Mouse (Mus musculus) left cerebral cortex, adult 8-10 months (tissue): Measurements from ENCODE around the gene Mrln. TPM values are rescaled to one million over a fixed set of nuclear protein-coding genes. Genes with fewer than 3 reads are reported as not detected.

Experiments used
- DNase-seq, 2 experiments: peaks; one replicate each; pipeline ENCODE4 v3.0.0; 2022; ENCODE audit warnings: low spot score in 2 of 2
- total RNA-seq, 4 experiments: library from RNA; stranded (reverse); gene quantifications; 2 replicates each; pipeline ENCODE4 v1.2.4; 2022

Gene Mrln
- total RNA-seq = not detected

DNA sequence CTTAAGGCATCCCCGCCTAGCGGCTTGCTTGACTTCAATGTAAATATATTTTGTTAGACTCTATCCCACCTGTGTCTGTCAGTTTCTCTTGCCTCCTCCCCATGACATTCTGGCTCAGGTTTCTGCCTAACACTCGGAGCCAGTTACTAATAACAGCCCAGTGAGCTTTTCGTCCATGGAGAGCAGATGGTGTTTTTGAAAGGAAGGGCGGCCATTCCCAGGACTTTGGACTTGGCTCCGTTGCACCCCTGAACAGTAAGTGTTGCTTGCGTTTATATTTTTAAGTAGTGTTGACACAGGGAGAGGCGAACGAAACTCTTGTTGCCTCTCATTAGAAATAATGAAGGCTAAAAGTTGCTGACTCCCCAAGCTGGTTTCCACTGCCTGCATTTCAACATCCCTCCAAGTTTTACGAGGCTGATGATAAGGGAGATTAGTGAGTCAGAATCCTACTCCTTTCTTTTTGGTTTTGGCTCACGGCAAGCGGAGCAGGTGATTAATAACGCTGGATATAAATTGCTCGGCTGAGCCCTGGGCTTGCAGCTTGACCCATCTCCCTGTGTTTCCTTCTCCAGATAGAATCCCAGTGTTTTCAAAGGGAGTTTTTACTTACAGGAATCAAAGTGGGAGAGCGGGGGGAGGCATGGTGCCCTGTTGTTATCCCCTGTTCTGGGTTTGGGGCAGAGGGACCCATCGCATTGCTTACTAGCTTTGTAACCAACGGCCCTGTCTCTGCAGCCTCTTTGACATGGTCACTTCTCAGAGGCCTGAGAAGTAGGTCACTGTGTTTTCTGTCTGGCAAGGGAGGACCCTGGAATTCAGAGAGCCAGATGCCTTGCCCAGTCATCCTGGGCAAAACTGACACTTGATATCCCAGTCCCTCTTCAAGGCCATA lies at the start of gene Mrln:
Gene Mrln, plus strand, starts transcription at position 160 of the 895 bp plus-strand sequence.
- DNase-seq = no peak

DNA sequence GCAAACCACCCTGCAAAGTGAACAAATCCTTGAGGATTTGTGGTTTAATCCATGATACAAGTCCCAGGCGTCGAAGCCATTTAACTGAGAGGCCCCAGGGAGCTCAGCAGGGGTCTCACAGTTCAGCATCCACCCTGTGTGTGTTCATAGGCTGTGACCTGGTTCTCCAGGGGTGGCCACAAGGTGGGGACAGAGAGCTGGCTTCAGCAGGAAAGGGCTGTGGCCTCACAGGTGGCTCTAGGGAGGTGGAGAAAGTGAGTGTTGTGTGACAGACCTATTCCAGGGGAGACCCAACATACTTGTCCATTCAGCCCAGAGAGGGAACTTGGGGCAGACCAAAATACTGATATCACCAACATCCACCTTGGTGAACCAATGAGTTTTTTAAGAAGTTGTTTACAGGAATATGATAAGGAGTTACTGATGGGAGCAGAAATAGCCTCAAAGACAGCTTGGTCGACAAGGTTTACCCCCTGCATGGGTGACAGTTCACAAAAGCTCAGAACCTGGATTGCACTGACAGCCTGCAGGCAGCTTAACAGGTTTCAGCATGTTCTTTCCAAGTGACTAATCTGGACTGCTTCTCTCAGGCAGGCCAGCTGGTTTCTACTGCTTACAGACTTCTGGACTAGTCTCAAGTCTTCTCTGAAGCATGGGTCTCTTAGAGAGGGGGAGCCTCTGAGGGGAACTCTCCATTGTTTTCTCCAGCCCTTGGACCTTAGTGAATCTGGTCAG lies 47.9 kb upstream of the Mrln start:
- DNase-seq = no peak

DNA sequence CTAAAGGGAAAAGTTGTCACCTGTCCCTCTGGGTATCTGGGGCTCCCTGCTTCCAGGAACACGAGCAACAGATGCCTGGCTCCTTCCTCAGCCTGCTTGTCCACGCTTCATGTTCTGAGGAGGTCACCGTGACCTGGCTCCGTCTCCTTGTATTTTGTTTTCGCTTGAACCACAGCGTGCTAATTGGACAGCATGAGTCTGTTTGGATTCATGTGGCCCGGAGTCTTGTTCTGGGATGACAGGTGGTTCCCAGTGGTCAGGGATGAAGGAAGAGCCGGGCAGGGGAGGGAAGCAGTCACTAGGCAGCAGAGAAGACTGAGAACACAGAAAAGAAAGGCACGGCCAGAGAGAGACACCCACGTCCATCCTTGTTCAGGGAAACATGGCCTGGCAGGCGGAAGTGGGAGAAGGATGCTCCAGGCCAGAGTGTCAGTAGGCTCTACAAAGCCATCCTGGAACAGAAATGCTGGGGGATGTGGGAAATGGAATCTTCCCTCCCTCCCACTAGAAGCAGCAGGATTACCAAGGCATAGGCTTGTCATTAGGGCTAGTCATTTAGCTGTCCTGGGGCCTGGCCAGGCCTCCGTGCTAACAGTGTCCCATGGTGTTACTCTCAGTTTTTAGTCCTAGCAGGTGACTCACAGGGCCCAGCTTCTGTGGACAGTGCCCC lies 44.7 kb upstream of the Mrln start:
- no peak for DNase-seq

DNA sequence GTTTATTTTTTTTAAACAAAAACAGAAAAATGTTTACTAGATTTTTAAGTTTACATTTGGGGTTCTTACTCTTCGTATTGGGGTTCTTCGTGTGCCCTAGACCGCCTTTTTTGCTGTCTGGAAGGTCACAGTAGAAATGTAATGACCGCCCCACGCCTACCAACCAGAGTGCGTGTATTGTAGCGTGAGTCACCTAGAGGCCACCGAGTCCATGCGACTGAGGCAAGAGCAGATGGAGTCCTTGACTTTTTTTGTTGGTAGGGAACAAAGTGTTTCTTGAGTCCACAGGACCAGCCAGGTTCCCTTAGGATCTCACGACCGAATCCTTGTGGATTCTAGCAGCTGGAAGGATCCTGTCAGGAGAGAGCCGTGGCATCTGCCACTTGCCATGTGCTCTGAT lies 43.7 kb upstream of the Mrln start:
- DNase-seq = no peak

DNA sequence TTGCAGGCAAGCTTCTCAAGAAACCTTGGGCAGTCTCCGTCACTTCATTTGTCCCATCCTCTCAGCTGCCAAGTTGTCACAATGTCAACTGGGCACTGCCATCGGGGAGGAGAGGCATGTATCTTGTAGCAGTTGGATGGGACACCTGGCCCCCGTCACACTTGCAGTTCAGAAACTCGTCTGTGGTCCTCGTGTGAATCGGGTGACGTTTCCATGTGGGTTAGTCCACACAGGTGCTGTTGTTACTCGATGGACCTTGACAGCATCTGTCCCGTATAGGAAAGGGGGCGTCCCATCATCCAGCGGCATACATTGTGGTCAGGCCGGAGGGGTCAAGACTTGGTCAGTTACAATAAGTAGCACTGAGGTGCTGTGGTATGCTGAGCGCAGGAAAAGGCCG lies 43.0 kb upstream of the Mrln start:
- DNase-seq = no peak

DNA sequence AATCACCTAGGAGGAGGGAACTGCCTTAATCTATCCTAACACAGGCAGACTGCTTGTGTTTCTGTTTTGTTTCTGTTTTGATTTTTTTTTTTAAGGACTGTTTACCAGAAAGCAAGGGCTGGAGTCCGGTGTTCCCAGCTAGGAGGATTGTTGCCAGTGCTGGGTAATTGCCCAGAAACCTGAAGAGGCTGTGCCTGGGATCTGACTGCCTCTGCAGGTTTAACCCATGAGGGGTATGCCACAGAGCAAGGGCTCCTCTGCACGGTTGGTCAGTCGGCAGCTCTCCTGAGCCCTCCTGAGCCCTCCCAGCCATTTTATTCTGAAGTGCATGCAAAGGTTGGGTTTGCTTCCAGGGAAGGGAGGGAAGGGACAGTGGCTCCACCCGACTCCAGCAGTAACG lies 40.8 kb upstream of the Mrln start:
- no peak for DNase-seq

DNA sequence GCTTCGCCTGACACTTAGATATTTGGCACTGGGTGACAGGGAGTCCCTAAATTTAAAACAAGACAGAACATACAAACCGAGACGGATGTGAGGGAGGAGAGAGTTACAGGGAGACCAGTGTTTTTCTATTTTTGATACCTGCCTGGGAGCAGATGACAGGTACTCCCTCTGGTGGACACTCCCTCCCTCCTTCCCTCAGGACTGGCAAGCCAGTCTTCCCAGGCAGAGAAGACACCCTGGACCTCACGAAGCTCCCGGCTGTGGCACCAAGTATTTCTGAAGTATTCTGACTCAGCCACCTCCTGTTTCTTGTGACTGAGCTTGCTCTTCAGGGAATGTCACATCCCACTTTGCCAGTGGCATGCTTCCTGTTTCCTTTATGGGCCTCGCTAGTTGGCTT lies 38.6 kb upstream of the Mrln start:
- DNase-seq = peak in 1 of 2 experiments; percentile 67

DNA sequence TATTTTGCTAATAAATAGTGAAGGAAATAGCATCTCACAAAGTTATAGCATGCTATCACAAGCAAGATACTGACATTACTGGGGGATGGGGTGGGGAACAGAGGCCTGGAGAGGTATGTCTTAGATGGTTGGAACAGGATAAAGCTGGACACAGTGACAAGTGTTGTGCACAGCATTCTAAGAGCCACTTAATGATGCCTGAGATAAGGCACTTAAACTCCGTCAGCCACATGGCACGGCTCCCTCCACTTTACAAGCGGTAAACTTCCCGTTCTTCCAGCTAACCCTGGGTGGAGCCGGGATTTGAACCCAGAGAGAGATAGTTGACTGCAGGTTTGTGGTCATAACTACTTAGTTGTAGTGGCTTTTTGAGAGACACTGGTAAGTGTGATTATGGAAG lies 38.0 kb upstream of the Mrln start:
- no peak for DNase-seq

DNA sequence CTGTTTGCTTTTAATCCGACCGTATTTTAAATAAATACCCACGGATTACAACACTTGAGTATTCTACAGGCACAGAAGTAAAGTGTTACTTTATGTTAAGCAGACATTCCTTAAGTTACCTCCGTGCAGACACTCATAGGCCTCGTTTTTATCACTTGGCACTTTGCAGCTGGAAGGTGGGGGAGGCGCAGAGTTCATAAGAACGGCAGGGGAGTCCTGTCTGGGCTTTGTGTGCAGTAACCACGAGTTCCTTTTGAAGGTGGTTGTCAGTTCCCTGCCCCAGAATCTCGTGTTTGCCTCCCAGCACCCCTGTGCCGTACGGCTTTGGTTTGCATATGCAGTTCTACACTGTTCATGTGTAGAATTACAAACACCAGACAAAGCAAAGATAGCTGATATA lies 36.8 kb upstream of the Mrln start:
- no peak for DNase-seq

DNA sequence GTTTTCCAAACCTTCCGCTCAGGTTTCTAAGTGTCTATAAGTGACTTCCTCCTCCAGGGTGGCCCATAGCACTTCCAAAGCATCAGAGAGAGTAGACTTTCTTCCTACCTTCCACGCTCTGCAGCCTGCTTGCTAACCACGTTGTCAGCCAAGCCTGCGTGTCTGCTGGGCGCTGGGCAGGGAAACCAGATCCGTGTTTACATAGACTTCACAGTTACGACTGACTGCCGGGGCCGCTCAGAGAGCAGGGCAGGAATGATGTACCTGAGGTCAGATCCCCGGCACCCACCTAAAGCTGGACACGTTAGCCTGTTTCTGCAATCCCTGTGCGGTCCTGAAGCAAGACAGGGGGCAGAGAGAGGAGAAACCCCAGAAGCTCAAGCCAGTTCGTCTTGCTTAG lies 36.1 kb upstream of the Mrln start:
- DNase-seq = no peak

DNA sequence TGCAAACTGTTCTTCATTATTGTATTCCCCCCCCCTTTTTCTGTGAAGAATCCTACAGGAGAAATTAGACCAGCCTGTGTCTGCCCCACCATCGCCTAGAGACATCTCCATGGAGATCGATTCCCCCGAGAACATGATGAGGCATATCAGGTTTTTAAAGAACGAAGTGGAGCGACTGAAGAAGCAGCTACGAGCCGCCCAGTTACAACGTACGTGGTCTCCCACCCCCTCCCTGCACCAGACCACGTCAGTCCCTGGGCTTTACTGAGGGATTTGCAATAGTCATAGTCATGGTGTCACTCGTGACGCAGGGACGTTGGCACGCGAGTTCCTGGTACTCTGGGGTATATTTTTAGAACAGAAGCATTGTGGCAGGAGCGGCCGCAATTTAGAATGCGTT lies 35.4 kb upstream of the Mrln start:
- no peak for DNase-seq

DNA sequence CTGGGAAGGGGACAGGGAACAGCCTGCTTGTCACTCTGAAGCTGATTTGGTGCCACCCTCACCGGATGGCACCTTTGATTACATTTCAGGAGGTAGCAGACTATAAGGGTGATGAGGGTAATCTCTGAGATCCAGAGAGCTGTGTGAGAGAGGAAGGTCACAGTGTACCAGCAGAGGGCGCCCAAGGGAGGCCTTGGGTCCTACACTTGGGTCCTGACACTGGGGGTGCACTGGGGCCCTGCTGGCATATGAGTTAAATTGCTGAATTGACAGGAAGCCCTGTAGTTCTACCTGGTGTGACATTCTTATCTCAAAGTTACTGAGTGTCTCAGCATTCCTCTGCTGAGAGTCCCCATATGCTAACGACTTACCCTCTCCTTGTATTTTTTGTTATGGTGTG lies 31.1 kb upstream of the Mrln start:
- DNase-seq = no peak

DNA sequence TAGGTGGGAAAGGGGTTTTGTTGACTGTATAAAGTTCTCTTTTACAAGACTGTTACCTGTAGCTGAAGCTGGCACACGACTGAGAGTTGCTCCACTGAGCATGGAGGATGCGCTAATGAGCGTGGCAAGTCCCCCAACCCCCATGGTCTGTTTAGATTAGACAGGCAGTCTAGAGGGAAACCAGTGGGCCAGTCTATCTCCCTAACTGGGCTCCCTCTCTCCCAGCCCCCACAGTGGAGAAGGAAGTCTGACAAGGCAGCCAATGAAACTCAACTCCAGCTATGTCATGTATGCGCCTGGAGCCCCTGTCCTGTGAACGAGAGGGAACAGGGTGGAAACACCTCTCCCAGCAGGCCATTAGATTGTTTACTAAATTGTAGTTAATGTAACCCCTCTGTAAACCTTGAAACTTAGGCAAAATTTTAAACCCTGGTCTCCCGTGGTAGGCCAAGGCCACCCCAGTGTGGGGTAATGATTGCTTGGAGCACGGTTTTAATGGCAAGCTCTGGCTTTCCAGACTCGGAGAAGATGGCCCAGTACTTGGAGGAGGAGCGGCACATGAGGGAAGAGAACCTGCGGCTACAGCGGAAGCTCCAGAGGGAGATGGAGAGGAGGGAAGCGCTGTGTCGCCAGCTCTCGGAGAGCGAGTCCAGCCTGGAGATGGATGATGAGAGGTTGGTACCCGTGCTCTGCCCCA lies 29.8 kb upstream of the Mrln start:
- DNase-seq = no peak

DNA sequence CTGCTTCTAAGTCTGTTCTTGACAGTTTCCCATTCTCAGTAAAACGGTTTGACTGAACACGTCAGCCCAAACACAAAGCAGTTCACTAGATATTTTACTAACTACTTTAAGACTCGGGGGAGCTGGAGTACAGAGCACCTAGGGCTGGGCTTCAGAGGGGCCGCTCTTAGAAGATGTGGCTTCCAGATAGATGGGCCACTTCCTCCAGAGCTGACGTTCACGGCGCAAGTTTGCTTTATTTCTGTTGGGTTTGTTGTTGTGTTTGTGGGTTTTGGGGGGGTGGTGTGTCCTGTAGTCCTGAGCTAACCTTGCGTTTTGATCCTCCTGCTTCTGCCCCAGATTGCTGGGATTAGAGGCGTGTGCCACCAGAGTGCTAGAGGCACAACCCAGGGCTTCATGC lies 23.7 kb upstream of the Mrln start:
- DNase-seq = no peak

DNA sequence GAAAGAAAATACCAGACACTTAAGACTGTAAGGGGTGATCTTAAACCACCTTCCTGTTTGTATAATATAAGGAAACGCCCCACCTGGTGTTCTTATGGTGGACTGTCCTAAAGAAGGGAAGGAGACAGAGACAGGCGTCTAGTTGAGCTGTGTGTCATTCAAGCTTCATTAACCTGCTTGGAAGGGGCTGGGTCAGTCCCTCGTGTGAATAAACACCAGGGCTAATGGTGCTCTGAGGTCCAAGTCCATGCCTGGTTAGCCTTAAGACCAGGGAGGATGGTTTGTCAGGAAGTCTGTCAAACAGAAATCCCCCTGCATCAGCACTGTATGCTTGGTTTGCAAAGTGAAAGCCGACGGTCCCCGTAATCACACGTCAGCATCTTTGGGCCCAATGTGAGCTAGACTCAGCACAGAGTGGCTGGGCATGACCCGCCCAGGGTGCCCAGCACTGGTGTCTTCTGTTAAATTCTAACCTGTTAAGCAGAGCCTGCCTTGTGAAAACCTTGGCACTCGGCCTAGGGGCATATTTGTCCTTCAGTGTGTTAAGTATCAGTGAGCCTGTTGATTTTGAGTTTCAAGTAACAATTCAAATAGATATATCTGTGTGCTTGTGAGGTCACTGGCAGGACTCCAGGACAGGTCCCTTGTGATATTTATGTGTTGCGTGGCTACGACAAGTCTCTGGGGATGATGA lies 23.0 kb upstream of the Mrln start:
- no peak for DNase-seq

DNA sequence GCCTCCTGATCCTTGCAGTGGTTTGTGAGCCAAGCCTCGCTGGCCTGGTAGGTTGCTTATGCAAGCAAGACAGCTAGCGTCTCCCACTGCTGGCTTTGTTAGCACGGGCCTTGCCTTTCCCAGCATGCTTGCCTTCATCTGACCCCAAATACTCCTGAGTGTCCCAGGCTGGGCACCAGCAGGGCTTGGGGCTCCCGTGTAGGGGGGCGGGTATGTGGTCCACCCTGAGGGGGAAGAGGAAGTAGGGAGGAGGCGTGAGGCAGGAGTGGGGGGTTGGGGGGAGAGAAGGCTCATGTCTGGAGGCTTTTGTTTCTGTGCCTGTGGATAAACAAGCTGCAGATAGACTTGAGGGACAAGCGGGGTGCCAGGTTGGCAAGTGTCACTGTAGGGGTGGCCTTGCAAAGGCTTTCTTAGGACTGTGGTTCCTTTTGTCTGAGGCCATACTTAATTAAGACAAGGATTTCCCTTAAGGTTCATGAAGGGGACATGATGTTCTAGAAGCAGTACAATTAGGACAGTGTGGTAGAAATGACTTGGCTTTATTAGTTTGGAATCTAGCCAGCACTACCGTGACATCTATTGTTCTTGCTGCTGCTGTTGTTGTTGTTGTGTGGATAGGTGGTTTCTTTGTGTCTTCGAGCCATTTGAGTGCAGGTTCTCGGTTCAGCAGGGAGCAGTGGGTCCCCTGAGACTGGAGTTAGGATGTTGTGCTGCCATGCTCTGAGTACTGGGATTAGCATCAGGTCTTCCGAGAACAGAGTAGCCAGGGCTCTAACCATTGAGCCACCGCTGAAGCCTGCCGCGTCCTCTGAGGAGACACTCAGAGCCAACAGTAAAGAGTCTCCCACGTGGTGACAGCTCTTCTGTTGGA lies 21.0 kb upstream of the Mrln start:
- DNase-seq = no peak

DNA sequence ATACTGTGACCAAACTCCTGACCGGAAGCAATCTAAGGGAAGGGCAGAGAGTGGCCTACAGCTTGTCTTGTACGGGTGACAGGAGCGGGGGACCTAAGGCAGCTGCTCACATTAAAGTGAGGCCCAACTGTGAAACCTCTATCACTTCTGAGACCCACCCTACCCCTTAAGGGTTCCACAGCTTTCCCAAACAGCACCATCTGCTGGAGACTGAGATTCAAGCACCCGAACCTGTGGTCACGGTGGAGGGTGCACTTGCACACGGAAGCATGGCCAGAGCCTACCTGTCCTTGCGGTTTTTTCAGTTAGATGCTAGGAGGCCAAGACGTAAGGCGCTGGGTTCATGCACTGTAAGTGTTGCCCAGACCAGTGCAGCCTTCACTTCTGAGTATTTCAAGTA lies 18.3 kb upstream of the Mrln start:
- DNase-seq = no peak

DNA sequence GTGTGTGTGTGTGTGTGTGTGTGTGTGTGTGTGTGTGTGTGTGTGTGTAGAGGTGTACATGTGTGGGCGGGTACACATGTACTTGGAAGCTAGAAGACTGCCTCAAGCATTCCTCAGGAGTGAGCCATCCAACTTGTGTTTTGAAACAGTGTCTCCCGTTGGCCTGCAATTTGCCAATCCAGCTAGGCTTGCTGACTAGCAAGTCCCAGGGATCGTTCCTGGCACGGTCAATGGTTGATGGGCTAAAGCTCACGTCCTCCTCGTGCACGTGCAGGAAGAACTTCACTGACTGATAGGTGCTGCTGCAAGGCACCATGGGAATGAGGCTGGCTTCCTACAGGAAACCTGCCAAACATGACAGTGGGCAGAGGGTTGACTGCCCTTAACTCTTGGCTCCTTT lies 17.9 kb upstream of the Mrln start:
- DNase-seq = no peak

DNA sequence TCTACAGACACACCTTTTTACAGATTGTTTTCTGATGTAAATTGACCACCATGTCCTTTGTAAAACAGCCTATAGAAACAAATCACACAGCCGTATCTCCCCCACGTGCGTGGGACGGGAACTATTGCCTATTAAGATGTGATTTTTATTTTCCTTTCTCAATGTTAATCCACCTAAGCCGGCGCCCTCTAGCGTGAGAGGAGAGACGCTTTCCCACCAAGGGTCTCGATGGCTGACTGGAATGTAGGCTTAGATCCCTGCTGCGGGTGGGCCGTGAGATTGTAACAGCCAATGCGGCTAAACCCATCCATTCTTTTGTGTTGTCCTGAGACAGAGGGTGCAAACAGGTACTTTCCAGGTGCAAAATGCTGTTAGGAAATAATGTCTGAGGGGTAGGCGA lies 14.6 kb upstream of the Mrln start:
- no peak for DNase-seq

DNA sequence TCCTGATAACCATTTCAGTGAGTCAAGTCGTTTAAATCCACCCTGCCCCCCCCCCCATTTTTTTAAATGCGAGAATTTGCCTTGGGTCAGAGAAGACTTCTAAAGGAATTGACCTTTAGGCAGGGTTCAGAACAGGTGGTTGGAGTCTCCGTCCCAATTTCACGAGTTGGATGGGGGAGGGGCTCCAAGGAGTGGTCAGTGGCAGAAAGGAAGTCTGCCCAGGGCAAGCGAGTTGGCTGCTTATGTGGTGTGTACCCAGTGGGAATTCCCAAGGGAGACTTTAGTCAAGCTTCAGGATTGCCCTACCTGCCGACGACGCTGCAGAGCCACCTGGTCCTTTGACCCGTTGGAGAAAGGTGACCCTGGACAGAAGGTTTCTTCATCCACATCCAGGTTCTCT lies 10.2 kb upstream of the Mrln start:
- no peak for DNase-seq
